Mouse (Mus musculus) urinary bladder, postnatal 10 days (tissue): ENCODE data around the gene Ccdc134.
"Not testable (repeated sequence)": the region's sequence is repeated elsewhere in the genome, so short reads cannot be mapped to it uniquely, and the experiment has no call there.

Experiments used
- DNase-seq: peaks from one replicate; pipeline ENCODE4 v3.0.0; 2022; ENCODE audit warnings: low spot score

Ccdc134 gene

GRCm38 (mm10) chr15:82127426-82128374 is at the start of gene Ccdc134:
Gene Ccdc134, plus strand, starts transcription at chr15:82127922.
- peak; percentile 82 for DNase-seq

DNA sequence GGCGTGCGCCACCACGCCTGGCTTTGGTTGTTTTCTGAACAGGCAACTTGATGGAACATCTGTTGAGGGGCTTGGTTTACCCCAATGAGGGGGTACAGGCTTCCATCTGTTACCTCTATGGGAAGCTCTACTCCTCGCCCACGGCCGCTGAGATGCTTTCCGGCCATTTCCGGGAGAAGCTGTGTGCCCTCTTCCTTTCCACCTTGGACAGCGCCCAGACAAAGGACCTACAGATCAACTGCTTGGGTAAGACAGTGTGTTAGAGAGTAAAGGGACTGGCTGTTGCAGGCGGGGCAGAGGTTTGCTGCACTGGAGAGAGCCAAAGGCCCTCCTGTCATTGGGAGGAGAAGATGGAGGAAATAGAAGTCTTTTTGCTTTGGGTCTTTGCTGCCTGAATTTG is 47.8 kb upstream of the Ccdc134 start:
- DNase-seq = no peak

DNA sequence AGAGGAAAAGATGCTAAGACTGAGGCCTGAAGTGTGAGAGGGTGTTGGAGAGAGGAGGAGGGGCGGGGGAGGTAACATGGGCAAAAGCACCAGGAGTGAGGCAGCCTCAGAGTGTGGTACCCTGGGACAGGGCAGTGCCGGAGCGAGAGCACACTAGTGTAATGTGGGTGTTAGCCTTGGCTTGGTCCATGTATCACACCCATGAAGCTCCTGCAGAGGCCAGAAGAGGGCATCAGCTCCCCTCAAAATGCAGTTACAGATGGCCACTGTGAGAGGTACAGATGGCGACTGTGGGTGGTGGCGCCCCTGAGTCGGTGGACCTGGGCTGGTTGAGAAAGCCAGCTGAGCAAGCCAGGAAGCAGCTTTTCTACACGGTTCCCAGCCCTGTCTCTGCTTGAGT is 46.6 kb upstream of the Ccdc134 start:
- no peak for DNase-seq

- DNase-seq = no peak
Observed at GRCm38 (mm10) chr15:82085606-82086005, 42.1 kb upstream of the Ccdc134 start.

DNA sequence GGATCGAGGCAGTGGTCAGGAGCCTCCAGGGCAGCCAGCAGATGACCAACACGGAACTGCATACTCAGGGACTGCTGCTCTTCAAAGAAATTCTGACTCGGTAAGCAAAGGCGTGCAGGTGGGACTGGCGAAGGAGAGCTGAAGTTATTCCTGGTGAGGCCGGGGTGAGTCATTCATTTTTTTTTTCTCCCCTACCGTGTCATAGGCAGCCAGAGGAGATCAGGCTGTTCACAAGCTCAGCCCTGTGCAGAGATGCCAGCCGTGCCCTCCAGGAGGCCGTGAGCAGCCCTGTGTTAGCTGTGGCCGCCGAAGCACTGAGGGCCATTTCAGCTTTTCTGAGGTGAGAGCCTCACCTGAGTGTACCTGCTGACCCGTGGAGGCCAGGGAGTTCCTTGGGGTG is 41.6 kb upstream of the Ccdc134 start:
- DNase-seq = no peak

- DNase-seq = no peak
Observed at GRCm38 (mm10) chr15:82087266-82087665, 40.5 kb upstream of the Ccdc134 start.

DNA sequence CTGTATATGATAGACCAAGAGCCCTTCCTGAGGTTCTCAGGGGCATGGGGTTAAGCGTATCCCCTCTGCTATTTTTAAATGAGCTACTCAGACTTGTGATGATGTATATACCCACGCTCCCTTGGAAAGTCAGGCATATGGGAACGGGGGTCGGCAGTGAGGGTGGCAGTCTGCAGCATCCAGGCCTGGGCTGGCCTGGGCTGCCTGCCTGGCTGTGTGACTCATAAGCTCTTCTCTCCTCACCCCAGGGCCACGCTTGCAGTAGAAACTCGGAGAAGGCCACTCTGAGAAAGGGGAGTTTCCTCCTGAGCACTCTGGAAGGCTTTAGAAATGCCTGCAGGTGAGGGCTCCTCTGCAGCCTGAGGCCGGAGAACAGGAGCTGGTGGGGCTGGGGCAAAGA is 36.7 kb upstream of the Ccdc134 start:
- no peak for DNase-seq

- DNase-seq = no peak
Observed at GRCm38 (mm10) chr15:82106953-82107555, 20.7 kb upstream of the Ccdc134 start.

DNA sequence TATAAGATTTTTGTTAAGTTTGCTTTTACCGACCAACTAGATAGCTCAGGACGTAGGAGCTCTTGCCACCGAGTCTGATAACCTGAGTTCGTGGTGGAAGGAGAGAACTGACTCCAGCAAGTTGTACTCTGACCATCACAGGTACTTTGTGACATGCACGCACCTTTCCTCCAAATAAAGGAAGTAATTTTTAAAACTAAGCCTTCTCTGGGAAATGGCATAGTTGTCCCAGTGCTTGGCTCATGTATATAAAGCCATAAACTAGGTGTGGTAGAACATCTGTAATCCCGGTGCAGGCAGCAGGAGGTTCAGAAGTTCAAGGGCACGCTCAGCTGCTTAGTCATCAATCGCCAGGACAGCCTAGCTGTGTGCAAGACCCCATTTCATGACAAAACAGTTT is 7.2 kb upstream of the Ccdc134 start:
- no peak for DNase-seq

- not testable (repeated sequence) for DNase-seq
Observed at GRCm38 (mm10) chr15:82126690-82127089, 1.0 kb upstream of the Ccdc134 start.

DNA sequence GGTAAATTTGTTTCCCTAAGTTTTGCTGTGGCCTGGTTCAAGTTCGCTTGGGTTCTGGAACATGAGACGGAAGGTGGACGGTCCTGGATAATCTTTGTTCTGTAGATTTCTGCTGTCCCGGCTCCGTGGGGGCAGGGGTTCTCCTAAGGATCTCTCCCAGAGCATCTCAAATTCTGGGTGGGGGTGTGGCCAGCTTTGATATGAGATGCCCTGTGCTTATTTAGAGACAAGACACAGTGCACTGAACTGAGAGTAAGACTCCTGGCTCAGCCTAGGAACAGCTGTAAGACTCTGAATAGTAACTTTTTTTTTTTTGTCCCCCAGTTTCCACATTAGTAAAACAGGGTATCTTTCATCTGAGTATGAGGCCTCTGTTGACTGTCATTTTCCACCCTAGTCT is 676 bp downstream of the Ccdc134 start:
- DNase-seq = no peak

GRCm38 (mm10) chr15:82130599-82130998 is 2.9 kb downstream of the Ccdc134 start:
- no peak for DNase-seq

- DNase-seq = no peak
Observed at GRCm38 (mm10) chr15:82135372-82135771, 7.7 kb downstream of the Ccdc134 start.

DNA sequence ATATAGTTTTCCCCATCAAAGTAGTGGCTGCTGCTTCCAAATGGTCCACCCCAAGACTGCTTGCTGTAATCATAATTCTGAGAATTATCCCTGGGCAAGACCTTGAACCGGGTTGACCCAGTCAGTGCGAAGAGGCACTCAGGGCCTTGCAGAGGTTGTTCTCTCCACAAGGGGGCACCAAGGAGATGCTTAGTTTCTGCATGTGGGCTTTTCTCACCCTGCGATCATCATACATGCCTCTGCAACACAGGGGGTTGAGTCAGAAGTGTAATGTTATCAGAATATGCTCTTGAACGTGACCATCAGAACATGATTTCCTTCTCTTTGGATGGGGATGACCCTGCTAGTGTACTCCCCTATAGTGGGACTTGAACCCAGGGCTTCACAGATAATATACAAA is 10.8 kb downstream of the Ccdc134 start:
- no peak for DNase-seq

GRCm38 (mm10) chr15:82139196-82139595 is 11.5 kb downstream of the Ccdc134 start:
- no peak for DNase-seq

DNA sequence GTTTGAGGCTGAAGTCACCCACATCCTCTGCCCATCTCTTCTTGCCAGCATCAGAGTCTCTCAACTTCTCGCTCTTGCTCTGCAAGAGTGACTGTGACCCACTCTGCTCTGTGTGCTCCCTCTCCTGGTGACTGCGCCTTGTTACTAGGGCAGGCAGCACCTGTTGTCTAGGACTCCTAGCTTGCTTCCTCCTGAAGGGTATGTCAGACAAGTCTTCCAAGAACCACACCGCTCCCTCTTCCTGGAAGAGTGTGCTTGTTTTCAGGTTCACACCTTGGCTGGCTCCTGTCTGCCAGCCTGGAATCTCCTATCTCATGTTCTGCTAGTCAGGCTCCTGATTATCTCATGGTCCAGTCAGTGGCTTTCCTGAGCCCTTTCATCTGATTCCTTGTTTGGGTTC is 12.6 kb downstream of the Ccdc134 start:
- DNase-seq = no peak

GRCm38 (mm10) chr15:82144157-82144556 is 16.4 kb downstream of the Ccdc134 start:
- DNase-seq = no peak

- DNase-seq = no peak
Observed at GRCm38 (mm10) chr15:82145408-82145807, 17.7 kb downstream of the Ccdc134 start.

- DNase-seq = no peak
Observed at GRCm38 (mm10) chr15:82145851-82146769, 18.4 kb downstream of the Ccdc134 start.

GRCm38 (mm10) chr15:82146770-82147610 is 19.3 kb downstream of the Ccdc134 start, which contains the start of gene Srebf2:
Gene Srebf2, plus strand, starts transcription at chr15:82147181.
- peak; percentile 97 for DNase-seq

GRCm38 (mm10) chr15:82147611-82148111 is 19.9 kb downstream of the Ccdc134 start:
- DNase-seq = no peak
